Mouse (Mus musculus) brain, adult 2 months (tissue): Measurements from ENCODE around the gene Ctr9.

Source experiments
- DNase-seq: peaks from one replicate; pipeline ENCODE4 v3.0.0; 2011; ENCODE audit warnings: low read depth, low spot score

Ctr9 gene

GRCm38 (mm10) chr7:111028281-111029045 lies at the start of gene Ctr9:
Gene Ctr9, plus strand, starts transcription at chr7:111028951.
- DNase-seq: peak; percentile 92

DNA sequence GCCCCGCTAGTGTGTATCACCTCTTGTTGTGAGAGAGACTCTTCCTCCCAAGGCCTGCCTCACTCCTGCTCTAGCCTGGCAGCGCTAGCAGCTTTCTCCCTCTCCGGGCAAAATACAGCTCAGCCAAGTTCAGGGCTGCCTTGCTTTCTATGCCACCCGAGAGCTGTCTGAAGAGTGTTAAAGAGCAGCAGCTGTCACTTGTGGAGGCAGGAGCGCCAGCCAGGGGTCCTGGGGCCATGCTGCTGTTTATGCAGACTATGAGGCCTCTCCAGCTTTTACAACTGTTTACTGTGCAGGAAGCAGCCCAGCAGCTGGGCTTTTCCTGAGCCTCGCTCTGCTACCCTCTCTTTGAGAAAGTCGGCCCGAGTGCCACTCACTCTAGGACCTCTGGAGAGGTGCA lies 47.7 kb upstream of the Ctr9 start:
- no peak for DNase-seq

DNA sequence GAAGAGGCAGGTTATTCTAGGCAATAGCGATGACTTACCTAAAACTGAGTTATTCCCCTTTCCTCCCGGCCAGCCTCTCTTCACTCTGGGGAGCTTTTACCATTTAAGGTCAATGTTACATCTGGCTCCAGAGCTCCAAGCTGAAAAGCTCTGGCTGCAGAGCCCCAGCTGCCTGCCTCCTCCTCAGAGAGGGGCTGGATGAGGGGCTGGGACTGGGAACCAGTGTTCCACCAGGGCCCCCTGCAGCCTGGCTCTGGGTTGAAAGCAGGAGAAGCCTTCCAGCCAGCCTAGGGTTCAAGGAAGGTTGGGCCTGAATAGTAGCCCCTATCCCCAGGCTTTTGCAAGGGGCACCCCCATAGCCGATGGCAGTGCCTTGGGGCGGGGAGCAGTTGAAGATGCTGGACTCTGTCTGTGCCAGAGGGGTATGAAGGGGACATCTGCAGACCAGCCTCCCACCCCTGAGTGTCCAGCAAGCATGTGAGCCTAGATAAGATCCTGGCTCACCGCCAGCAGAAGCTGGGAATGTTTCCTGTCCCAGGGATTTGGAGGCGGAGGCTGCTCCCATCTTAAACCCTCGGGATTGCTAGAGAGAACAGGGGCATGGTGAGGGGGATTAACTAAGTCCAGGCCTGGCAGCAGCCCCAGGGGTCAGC lies 46.6 kb upstream of the Ctr9 start, which contains the start of gene Mrvi1:
Mrvi1 (minus strand) TSS at position 409 of the 653 bp plus-strand sequence.
- DNase-seq: peak; percentile 27

GRCm38 (mm10) chr7:110982764-110983163 lies 46.0 kb upstream of the Ctr9 start:
- peak; percentile 48 for DNase-seq

DNA sequence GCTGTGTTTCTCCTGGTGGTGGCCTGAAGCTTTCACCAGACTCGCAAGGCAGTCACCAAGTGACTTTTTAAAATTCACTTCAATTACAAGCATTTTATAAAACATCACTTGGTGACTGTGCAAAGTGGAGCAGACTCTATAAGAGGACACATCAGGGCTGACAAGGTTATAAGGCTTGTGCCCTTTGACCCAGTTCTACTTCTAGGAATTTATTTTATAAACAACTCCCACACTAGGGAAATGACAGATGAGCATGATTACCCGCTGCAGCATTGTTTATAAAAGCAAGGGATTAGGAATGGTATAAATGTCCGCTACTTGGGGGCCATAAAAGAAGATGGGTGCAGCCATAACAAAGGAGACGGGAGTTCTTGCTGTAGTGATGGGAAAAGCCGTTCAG lies 45.1 kb upstream of the Ctr9 start:
- DNase-seq: no peak

- DNase-seq: peak; percentile 21
Measured at GRCm38 (mm10) chr7:110985581-110986265, 43.0 kb upstream of the Ctr9 start.

DNA sequence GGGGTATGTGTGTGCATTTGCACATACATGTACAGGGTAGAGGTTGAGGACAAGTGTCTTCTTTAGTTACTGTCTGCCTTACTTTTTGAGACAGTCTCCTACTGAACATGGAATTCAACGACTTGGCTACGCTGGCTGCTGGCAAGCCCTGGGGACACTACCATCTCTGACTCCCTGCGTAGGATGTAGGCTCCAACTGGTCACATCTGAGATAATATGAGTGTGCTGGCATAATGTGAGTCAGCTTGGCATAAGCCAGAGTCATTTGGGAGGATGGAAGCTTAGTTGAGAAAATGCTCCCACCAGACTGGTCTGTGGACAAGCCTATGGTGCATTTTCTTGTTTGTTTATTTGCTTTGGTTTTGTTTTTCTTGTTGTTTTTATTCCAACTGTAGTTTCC lies 40.7 kb upstream of the Ctr9 start:
- peak; percentile 82 for DNase-seq

- DNase-seq: peak; percentile 37
Measured at GRCm38 (mm10) chr7:110989286-110989879, 39.4 kb upstream of the Ctr9 start.

DNA sequence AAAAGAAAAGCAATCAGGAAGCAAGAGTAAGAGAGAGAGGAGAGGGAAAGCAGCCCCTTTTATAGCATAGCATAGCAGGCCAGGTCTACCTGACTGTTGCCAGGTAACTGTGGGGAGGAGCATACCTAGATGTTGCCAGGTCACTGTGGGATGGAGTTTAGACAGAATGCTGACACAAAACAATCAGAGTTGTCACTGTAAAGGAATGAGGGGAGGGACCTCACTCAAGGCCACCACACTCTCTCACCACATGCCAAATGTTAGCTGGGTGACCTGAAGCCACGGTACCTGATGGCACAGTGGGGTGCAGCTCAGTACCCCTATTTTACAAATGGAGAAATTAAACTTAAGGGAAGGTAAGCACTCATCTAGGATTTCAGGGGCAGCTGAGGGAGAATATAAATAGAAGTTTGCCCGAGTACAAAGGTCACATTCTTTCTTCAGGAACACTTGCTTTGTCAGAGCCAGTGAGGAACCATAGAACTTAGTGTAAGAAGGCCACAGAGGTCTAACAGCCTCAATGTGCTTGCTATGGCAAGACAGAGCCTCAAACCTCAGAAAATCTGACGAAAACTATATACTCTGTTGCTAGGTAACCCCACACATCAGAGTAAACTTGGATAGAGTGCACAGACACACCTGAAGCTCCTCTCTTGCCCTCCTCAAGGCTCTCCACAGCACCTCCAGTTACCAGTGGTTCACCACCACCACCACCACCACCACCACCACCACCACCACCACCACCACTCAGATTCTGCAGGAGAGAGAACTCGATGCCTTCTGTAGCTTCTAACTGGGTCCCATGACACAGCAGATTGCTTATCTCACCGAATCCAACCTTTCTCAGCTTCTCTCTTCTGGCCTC lies 38.2 kb upstream of the Ctr9 start:
- DNase-seq: no peak

GRCm38 (mm10) chr7:110991221-110991494 lies 37.6 kb upstream of the Ctr9 start:
- DNase-seq: no peak

GRCm38 (mm10) chr7:110998887-110999827 lies 29.6 kb upstream of the Ctr9 start:
- no peak for DNase-seq

DNA sequence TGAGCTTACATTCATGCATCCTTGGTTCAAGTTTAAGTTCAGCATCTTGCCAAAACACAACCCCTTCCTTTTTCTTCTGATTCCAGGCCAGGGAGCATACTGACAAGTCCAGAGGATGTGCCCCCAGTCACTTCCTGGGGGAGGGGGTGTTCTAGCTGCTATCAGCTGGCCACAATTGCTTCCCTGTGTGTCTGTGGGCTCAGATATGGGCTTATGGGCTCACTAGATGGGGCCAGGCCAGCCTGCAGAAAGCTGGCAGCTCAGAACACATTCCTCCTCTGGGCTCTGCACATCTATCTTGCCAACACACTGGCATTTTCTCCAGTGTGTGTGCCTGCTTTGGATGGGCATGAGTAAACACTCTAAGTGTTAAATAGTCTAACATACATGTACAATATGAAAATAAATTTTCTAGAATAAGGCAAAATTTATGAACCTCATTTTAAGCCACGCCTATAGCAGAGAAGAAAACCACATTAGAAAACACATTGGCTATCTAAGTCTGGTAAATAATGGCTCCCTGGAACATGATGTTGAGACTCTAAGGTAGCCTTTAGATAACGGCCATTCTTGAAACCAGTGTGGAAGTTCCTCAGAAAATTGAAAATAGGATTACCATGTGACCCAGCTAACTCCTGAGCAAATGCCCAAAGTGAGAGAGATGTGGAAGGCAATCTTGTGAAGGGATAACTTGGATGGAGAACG lies 24.5 kb upstream of the Ctr9 start:
- no peak for DNase-seq

DNA sequence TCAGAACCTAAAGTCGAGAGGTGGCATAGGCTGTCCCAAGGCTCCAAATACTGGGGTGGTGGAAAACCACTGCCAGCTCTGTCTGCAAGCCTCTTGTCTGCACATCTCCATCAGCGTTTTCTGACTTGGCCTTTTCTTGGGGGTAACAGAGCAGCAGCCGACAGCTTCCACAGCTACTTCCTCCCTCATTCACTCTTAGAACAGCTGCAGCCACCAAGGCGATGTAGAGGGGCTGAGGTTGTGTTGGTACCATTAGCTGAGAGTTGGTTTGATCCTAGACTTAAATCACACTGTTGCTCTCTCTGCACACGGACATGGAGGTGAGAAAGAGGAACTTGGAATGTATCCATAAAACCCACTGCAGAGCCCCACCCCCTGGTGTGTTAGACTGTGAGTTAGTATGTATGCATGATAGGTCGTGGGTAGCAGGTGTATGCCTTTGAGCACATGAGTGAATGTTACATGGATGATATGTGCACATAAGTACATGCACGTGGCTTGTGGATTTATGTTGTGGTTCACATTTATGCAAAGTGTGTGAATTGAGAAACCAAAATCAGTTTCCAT lies 14.6 kb upstream of the Ctr9 start:
- no peak for DNase-seq

GRCm38 (mm10) chr7:111014893-111015292 lies 13.9 kb upstream of the Ctr9 start:
- peak; percentile 90 for DNase-seq

- DNase-seq: no peak
Measured at GRCm38 (mm10) chr7:111015731-111016130, 13.0 kb upstream of the Ctr9 start.

- DNase-seq: peak; percentile 57
Measured at GRCm38 (mm10) chr7:111016921-111017320, 11.8 kb upstream of the Ctr9 start.

DNA sequence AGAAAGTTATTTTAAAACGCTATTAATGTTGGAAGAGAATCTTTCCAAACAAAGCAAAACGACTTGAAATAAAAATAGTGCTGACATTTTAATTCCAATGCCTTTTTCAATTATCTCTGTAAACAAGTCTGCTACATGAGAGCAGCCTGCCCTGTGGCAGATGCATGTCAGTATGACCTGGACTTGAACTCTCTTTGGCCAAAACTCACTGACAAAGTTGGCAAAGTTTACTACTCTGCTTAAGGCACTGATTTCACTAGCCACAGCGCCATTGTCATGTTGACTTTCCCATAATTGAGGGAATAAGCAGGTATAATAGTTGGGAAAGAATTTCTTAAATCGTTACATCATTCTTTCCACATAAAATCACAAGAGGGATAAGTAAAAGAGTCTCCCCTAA lies 7.9 kb upstream of the Ctr9 start:
- no peak for DNase-seq

- DNase-seq: peak; percentile 72
Measured at GRCm38 (mm10) chr7:111024068-111024594, 4.6 kb upstream of the Ctr9 start.

DNA sequence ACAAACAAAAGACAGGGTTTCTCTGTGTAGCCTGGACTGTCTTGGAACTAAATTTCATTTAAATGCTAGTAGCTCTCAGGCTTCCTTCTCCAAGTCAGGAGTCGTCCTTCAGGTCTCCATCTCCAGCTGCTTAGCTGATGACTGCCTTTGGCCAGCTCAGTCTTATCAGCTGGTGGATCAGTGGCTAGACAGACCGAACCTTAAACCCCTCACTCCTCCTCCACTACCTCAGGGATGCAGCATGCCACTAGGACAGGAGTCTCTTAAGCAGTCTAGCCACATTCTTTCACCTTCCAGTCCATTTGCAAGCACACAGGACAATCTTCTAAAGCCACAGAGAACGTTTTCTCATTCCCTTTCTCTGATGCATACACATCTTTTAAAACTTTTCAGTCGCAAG lies 3.8 kb upstream of the Ctr9 start:
- DNase-seq: no peak
